Mouse (Mus musculus): ENCODE measurements at regions not wholly inside any gene's neighbourhood (a gene's known extent, or its start where the extent isn't known, plus 50 kb on each side); places are given as distances from the start of the nearest gene placed in this dataset.
A peak's percentile ranks its signal among the peaks of the same experiment; 100 is the strongest.

GRCm38 (mm10) chr6:51177701-51178060 is 254.8 kb upstream of the Nfe2l3 start:
- peaks cover 37% of the 10 kb centered on the region for H3K27me3 ChIP-seq (ENCODE audit: control insufficient read depth, insufficient read depth, low read length)
- H3K27ac ChIP-seq (ENCODE audit: insufficient read depth, low read length) = no peak overlapping the region
- WGBS = 3% methylated on average over 14 of the region's 14 CpGs
- TF ChIP-seq CTCF (IDR thresholded peaks at IDR 0.05; ENCODE audit: extremely low read depth, insufficient read depth, insufficient read length, insufficient replicate concordance) (no peak), POLR2A (IDR thresholded peaks at IDR 0.05; ENCODE audit: low read depth, low read length) (no peak)
- H3K4me1 ChIP-seq (ENCODE audit: control insufficient read depth, insufficient read depth, insufficient read length) = peaks cover 9% of the 10 kb centered on the region; the same call in 1 of the 2 replicates
- no peaks in the 10 kb centered on the region for H3K36me3 ChIP-seq (ENCODE audit: control insufficient read depth, insufficient read depth, low read length)
- no peak overlapping the region for H3K4me3 ChIP-seq (ENCODE audit: extremely low read depth, insufficient read depth, insufficient read length)
- no peak for DNase-seq (ENCODE audit: low read depth in 1 of 2, low spot score in 2 of 2)

GRCm38 (mm10) chr6:51178061-51178791 is 254.2 kb upstream of the Nfe2l3 start:
- peak in 1 of 2 experiments; percentile 22 for DNase-seq (ENCODE audit: low read depth in 1 of 2, low spot score in 2 of 2)
- peaks cover 39% of the 10 kb centered on the region for H3K27me3 ChIP-seq (ENCODE audit: control insufficient read depth, insufficient read depth, low read length)

GRCm38 (mm10) chr6:51178799-51179398 is 253.6 kb upstream of the Nfe2l3 start:
- Histone ChIP-seq H3K27me3 (ENCODE audit: control insufficient read depth, insufficient read depth, low read length) (peaks cover 37% of the 10 kb centered on the region), H3K4me1 (ENCODE audit: control insufficient read depth, insufficient read depth, insufficient read length) (peaks cover 6% of the 10 kb centered on the region; the same call in 1 of the 2 replicates), H3K4me3 (ENCODE audit: extremely low read depth, insufficient read depth, insufficient read length) (no peak overlapping the region), H3K36me3 (ENCODE audit: control insufficient read depth, insufficient read depth, low read length) (no peaks in the 10 kb centered on the region), H3K27ac (ENCODE audit: insufficient read depth, low read length) (no peak overlapping the region)
- no peak for TF ChIP-seq CTCF (IDR thresholded peaks at IDR 0.05; ENCODE audit: extremely low read depth, insufficient read depth, insufficient read length, insufficient replicate concordance)
- no peak for TF ChIP-seq POLR2A (IDR thresholded peaks at IDR 0.05; ENCODE audit: low read depth, low read length)
- 4% methylated on average over 17 of the region's 17 CpGs for WGBS
- no peak for DNase-seq (ENCODE audit: low read depth in 1 of 2, low spot score in 2 of 2)

More at GRCm38 (mm10) chr6:51178061-51178791, 254.2 kb upstream of the Nfe2l3 start:
- Histone ChIP-seq H3K36me3 (ENCODE audit: control insufficient read depth, insufficient read depth, low read length) (no peaks in the 10 kb centered on the region), H3K4me1 (ENCODE audit: control insufficient read depth, insufficient read depth, insufficient read length) (peaks cover 9% of the 10 kb centered on the region; the same call in 1 of the 2 replicates), H3K27ac (ENCODE audit: insufficient read depth, low read length) (no peak overlapping the region), H3K4me3 (ENCODE audit: extremely low read depth, insufficient read depth, insufficient read length) (no peak overlapping the region)
- no peak for TF ChIP-seq CTCF (IDR thresholded peaks at IDR 0.05; ENCODE audit: extremely low read depth, insufficient read depth, insufficient read length, insufficient replicate concordance)
- TF ChIP-seq POLR2A (IDR thresholded peaks at IDR 0.05; ENCODE audit: low read depth, low read length) = no peak
- 2% methylated on average over 31 of the region's 34 CpGs for WGBS

GRCm38 (mm10) chr6:51179741-51180537 is 252.5 kb upstream of the Nfe2l3 start:
- no peak for TF ChIP-seq POLR2A (IDR thresholded peaks at IDR 0.05; ENCODE audit: low read depth, low read length)
- no peak for TF ChIP-seq CTCF (IDR thresholded peaks at IDR 0.05; ENCODE audit: extremely low read depth, insufficient read depth, insufficient read length, insufficient replicate concordance)

GRCm38 (mm10) chr6:51180881-51181875 is 251.3 kb upstream of the Nfe2l3 start:
- peaks cover 35% of the 10 kb centered on the region for H3K27me3 ChIP-seq (ENCODE audit: control insufficient read depth, insufficient read depth, low read length)
- WGBS = 15% methylated on average over 11 of the region's 11 CpGs

More at GRCm38 (mm10) chr6:51179741-51180537, 252.5 kb upstream of the Nfe2l3 start:
- no peaks in the 10 kb centered on the region; the same call in 1 of the 2 replicates for H3K4me1 ChIP-seq (ENCODE audit: control insufficient read depth, insufficient read depth, insufficient read length)
- no peak overlapping the region for H3K4me3 ChIP-seq (ENCODE audit: extremely low read depth, insufficient read depth, insufficient read length)
- no peak for DNase-seq (ENCODE audit: low read depth in 1 of 2, low spot score in 2 of 2)
- no peak overlapping the region for H3K27ac ChIP-seq (ENCODE audit: insufficient read depth, low read length)
- no peaks in the 10 kb centered on the region for H3K36me3 ChIP-seq (ENCODE audit: control insufficient read depth, insufficient read depth, low read length)
- H3K27me3 ChIP-seq (ENCODE audit: control insufficient read depth, insufficient read depth, low read length) = peaks cover 32% of the 10 kb centered on the region
- WGBS = 13% methylated on average over 17 of the region's 17 CpGs

GRCm38 (mm10) chr6:51181905-51182304 is 250.6 kb upstream of the Nfe2l3 start:
- no peaks in the 10 kb centered on the region; the same call in 1 of the 2 replicates for H3K4me1 ChIP-seq (ENCODE audit: control insufficient read depth, insufficient read depth, insufficient read length)
- TF ChIP-seq POLR2A (IDR thresholded peaks at IDR 0.05; ENCODE audit: low read depth, low read length) = no peak
- TF ChIP-seq CTCF (IDR thresholded peaks at IDR 0.05; ENCODE audit: extremely low read depth, insufficient read depth, insufficient read length, insufficient replicate concordance) = no peak
- H3K4me3 ChIP-seq (ENCODE audit: extremely low read depth, insufficient read depth, insufficient read length) = no peak overlapping the region
- no peak for DNase-seq (ENCODE audit: low read depth in 1 of 2, low spot score in 2 of 2)
- H3K27ac ChIP-seq (ENCODE audit: insufficient read depth, low read length) = no peak overlapping the region
- H3K27me3 ChIP-seq (ENCODE audit: control insufficient read depth, insufficient read depth, low read length) = peaks cover 35% of the 10 kb centered on the region
- no peaks in the 10 kb centered on the region for H3K36me3 ChIP-seq (ENCODE audit: control insufficient read depth, insufficient read depth, low read length)
- WGBS = 28% methylated on average over 10 of the region's 10 CpGs

More at GRCm38 (mm10) chr6:51180881-51181875, 251.3 kb upstream of the Nfe2l3 start:
- Histone ChIP-seq H3K27ac (ENCODE audit: insufficient read depth, low read length) (no peak overlapping the region), H3K4me3 (ENCODE audit: extremely low read depth, insufficient read depth, insufficient read length) (no peak overlapping the region), H3K4me1 (ENCODE audit: control insufficient read depth, insufficient read depth, insufficient read length) (no peaks in the 10 kb centered on the region; the same call in 1 of the 2 replicates), H3K36me3 (ENCODE audit: control insufficient read depth, insufficient read depth, low read length) (no peaks in the 10 kb centered on the region)
- DNase-seq (ENCODE audit: low read depth in 1 of 2, low spot score in 2 of 2) = no peak
- TF ChIP-seq CTCF (IDR thresholded peaks at IDR 0.05; ENCODE audit: extremely low read depth, insufficient read depth, insufficient read length, insufficient replicate concordance) (no peak), POLR2A (IDR thresholded peaks at IDR 0.05; ENCODE audit: low read depth, low read length) (no peak)
